Comparison of ENCODE assay signal across 8 mouse cellular contexts in genomic region chr7:82715210-82715911, GRCm38 (mm10).
DNase-seq lines count a peak whose midpoint lies in the region; ATAC-seq and TF ChIP-seq lines count a peak whose summit lies in the region.

No protein-coding gene starts in this region.

- peaks cover 61% of the 10 kb centered on the region for H3K4me1 ChIP-seq in embryonic facial prominence, embryonic 10.5 days
- no peaks in the 10 kb centered on the region for H3K4me1 ChIP-seq in lung, embryonic 14.5 days (ENCODE audit: insufficient read depth)

- ATAC-seq in lung, embryonic 14.5 days (ENCODE audit: insufficient read depth), result peak; percentile 78
- peak; percentile 63; the same call in 1 of the 2 replicates for ATAC-seq in neutrophil, adult 5-6 weeks (ENCODE audit: extremely low read depth, insufficient number of reproducible peaks, low FRiP score, poor library complexity, severe bottlenecking)

- H3K9me3 ChIP-seq in embryonic facial prominence, embryonic 10.5 days, result no peaks in the 10 kb centered on the region
- H3K9me3 ChIP-seq in lung, embryonic 14.5 days (ENCODE audit: low read depth, low read length), result no peaks in the 10 kb centered on the region

- H3K27me3 ChIP-seq in embryonic facial prominence, embryonic 10.5 days (replicated peaks; ENCODE audit: low read depth, poor library complexity, severe bottlenecking), result no peaks in the 10 kb centered on the region
- no peaks in the 10 kb centered on the region for H3K27me3 ChIP-seq in lung, embryonic 14.5 days (ENCODE audit: insufficient read depth, low read length)

- peaks cover 5% of the 10 kb centered on the region for H3K36me3 ChIP-seq in embryonic facial prominence, embryonic 10.5 days (replicated peaks)
- no peaks in the 10 kb centered on the region for H3K36me3 ChIP-seq in lung, embryonic 14.5 days (ENCODE audit: insufficient read depth)

- 30% methylated on average over 7 of the region's 7 CpGs for WGBS in embryonic facial prominence, embryonic 10.5 days
- WGBS in lung, embryonic 14.5 days, result 32% methylated on average over 7 of the region's 7 CpGs

- DNase-seq in CD4-positive, CD25-positive, alpha-beta regulatory T cell, adult 2 months (ENCODE audit: low read depth, low spot score), result peak; percentile 74
- peak; percentile 62 for DNase-seq in adipocyte (ENCODE audit: low spot score)
- DNase-seq in embryonic facial prominence, embryonic 10.5 days (ENCODE audit: low spot score), result peak; percentile 77
- peak; percentile 21 to 32 for DNase-seq in heart, postnatal 36 days
- peak; percentile 38 to 47 for DNase-seq in kidney, postnatal 25 days
- DNase-seq in lung, embryonic 14.5 days, result peak; percentile 90
- no peak for DNase-seq in ovary, postnatal 10 days (ENCODE audit: low spot score)

- peak overlapping the region; percentile 87 for H3K27ac ChIP-seq in embryonic facial prominence, embryonic 10.5 days (replicated peaks)
- no peak overlapping the region for H3K27ac ChIP-seq in lung, embryonic 14.5 days (ENCODE audit: low read depth)

- H3K4me2 ChIP-seq in lung, embryonic 14.5 days, result no peak overlapping the region

- peak; percentile 76 for TF ChIP-seq CTCF in lung, embryonic 14.5 days (IDR thresholded peaks at IDR 0.05; ENCODE audit: low read depth)

- intact Hi-C loops in heart, postnatal 36 days (cut with DNase I), result loop anchor here (1.0 to 10.0 kb wide), 4 partner anchors 152 to 835 kb away; partner anchors contain the start of gene Mex3b

- peak overlapping the region; percentile 3; the same call in 1 of the 2 replicates for H3K9ac ChIP-seq in lung, embryonic 14.5 days

- H3K4me3 ChIP-seq in embryonic facial prominence, embryonic 10.5 days, result peak overlapping the region; percentile 13; the same call in 1 of the 2 replicates
- no peak overlapping the region for H3K4me3 ChIP-seq in lung, embryonic 14.5 days (ENCODE audit: low read depth, low read length)
